Mouse (Mus musculus) kidney, postnatal 36 days (tissue): ENCODE results near the gene Vmn1r148.
"Not testable (repeated sequence)": the region's sequence is repeated elsewhere in the genome, so short reads cannot be mapped to it uniquely, and the experiment has no call there.

Experiments
- DNase-seq, 2 experiments: peaks; one replicate each; pipeline ENCODE4 v3.0.0; 2021 to 2022; ENCODE audit warnings: mixed read lengths in 2 of 2

Vmn1r148 gene

DNA sequence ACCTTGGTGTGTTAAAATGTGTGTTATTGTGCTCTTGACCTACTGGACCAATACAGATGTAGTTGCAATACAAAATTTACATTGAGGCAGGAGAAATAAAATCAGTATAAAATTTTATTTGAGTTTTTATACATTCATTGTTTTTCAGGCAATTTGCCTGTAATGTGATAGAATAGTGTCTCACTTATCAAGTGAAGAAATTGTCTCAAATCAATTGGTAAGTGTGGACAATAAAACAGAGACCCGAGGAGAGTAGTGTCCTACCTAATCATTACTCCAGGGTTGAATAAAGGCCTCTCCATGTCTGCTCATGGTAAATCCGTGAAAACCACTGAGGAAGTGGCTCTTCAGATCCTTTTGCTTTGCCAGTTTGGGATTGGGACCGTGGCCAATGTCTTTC, at the start of gene Vmn1r148:
Gene Vmn1r148, plus strand, starts transcription at position 301 of the 400 bp plus-strand sequence.
- not testable (repeated sequence) for DNase-seq

GRCm38 (mm10) chr7:22370939-22371338, 42.4 kb upstream of the Vmn1r148 start, which contains the start of gene Gm8660:
Gm8660 (minus strand) TSS chr7:22371039.
- not testable (repeated sequence) for DNase-seq

DNA sequence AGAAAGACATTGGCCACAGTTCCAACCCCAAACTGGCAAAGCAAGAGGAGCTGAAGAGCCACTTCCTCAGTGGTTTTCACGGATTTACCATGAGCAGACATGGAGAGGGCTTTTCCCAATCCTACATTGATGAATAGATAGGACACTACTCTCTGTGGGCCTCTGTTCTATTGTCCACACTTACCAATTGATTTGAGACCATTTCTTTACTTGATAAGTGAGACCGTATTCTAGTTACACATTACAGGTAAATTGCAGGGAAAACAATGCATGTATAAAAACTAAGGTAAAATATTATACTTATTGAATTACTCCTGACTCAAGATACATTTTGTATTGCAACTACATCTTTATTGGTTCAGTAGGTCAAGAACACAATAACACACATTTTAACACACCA, 24.7 kb downstream of the Vmn1r148 start, which contains the start of gene Vmn1r149:
Gene Vmn1r149, minus strand, starts transcription at position 101 of the 400 bp plus-strand sequence.
- DNase-seq, result not testable (repeated sequence)

DNA sequence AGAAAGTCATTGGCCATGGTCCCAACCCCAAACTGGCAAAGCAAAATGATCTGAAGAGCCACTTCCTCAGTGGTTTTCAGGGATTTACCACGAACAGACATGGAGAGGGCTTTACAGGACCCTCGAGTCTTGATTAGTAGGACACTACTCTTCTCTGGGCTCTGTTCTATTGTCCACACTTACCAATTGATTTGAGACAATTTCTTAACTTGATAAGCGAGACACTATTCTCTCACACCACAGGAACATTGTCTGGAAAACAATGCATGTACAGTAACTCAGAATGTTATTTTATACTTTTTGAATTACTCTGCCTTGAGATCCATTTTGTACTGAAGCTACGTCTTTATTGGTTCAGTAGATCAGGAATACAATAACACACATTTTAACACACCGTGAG, 50.6 kb downstream of the Vmn1r148 start, which contains the start of gene Gm10665:
Gene Gm10665, minus strand, starts transcription at position 101 of the 400 bp plus-strand sequence.
- DNase-seq, result not testable (repeated sequence)
